ENCODE assay signal across 14 mouse cellular contexts in genomic region chr17:79136401-79136800, GRCm38 (mm10).
DNase-seq lines count a peak whose midpoint lies in the region; ATAC-seq lines count a peak whose summit lies in the region.
"Had no signal": no experiment of that assay in that cellular context is flagged by ENCODE, and none has a peak within 500 bp of the region (broad histone marks: within the 10 kb centered on the region; RNA-seq: fewer than 3 reads in every experiment).

No protein-coding gene starts in this region.

- no peak overlapping the region for H3K4me2 ChIP-seq in forebrain, embryonic 12.5 days
- H3K4me2 ChIP-seq: liver, embryonic 15.5 days; midbrain, embryonic 13.5 days; stomach, embryonic 15.5 days had no signal

- no peak for ATAC-seq in cerebellum, adult (ENCODE audit: insufficient number of reproducible peaks, low FRiP score, low TSS enrichment)
- ATAC-seq in forebrain, embryonic 12.5 days (ENCODE audit: low FRiP score) = no peak
- ATAC-seq: midbrain, embryonic 13.5 days had no signal

- no peaks in the 10 kb centered on the region for H3K4me1 ChIP-seq in forebrain, embryonic 12.5 days
- H3K4me1 ChIP-seq: hindbrain, embryonic 10.5 days; liver, embryonic 15.5 days; midbrain, embryonic 13.5 days; stomach, embryonic 15.5 days had no signal

- H3K27me3 ChIP-seq in forebrain, embryonic 12.5 days = no peaks in the 10 kb centered on the region
- H3K27me3 ChIP-seq: liver, embryonic 15.5 days; midbrain, embryonic 13.5 days; Patski; stomach, embryonic 15.5 days had no signal

- H3K4me3 ChIP-seq in forebrain, embryonic 12.5 days (replicated peaks) = no peak overlapping the region
- H3K4me3 ChIP-seq: embryonic facial prominence, embryonic 10.5 days; hindbrain, embryonic 10.5 days; liver, embryonic 15.5 days; midbrain, embryonic 13.5 days; stomach, embryonic 15.5 days had no signal

- H3K9me3 ChIP-seq in forebrain, embryonic 12.5 days = no peaks in the 10 kb centered on the region
- H3K9me3 ChIP-seq: embryonic facial prominence, embryonic 10.5 days; hindbrain, embryonic 10.5 days; midbrain, embryonic 13.5 days; stomach, embryonic 15.5 days had no signal

- 94% methylated on average over 2 of the region's 2 CpGs for WGBS in forebrain, embryonic 12.5 days

- H3K36me3 ChIP-seq in forebrain, embryonic 12.5 days (replicated peaks) = no peaks in the 10 kb centered on the region
- H3K36me3 ChIP-seq: embryonic facial prominence, embryonic 10.5 days; hindbrain, embryonic 10.5 days; liver, embryonic 15.5 days; midbrain, embryonic 13.5 days; stomach, embryonic 15.5 days had no signal

- H3K27ac ChIP-seq in forebrain, embryonic 12.5 days = no peak overlapping the region
- H3K27ac ChIP-seq: embryonic facial prominence, embryonic 10.5 days; hindbrain, embryonic 10.5 days; liver, embryonic 15.5 days; midbrain, embryonic 13.5 days; stomach, embryonic 15.5 days had no signal

- H3K9ac ChIP-seq in forebrain, embryonic 12.5 days = no peak overlapping the region
- H3K9ac ChIP-seq: liver, embryonic 15.5 days; midbrain, embryonic 13.5 days; stomach, embryonic 15.5 days had no signal

- peak; percentile 1 for DNase-seq in cerebellum, adult 11 months
- DNase-seq in 3T3-L1 (ENCODE audit: low read depth, low spot score) = peak; percentile 86
- DNase-seq in cerebellum, postnatal 36 days = peak; percentile 9 to 23
- peak; percentile 83 for DNase-seq in kidney, adult 9 months
- no peak for DNase-seq in ovary, postnatal 10 days (ENCODE audit: low spot score)
- DNase-seq in adrenal gland, adult 8-10 months = no peak

Comparison
In these comparisons a context has a peak if more than half of its experiments do, and no peak if none do; other contexts are left out.
1. DNase-seq: peak in cerebellum, adult 11 months (single experiment), 3T3-L1 (single experiment), cerebellum, postnatal 36 days (2 of 2) and kidney, adult 9 months (single experiment); none in ovary, postnatal 10 days (single experiment) and adrenal gland, adult 8-10 months (single experiment).